Mouse (Mus musculus) left cerebral cortex, postnatal 36 days (tissue): ENCODE data around the gene Fgf9. TPM values are rescaled to one million over a fixed set of nuclear protein-coding genes. Genes with fewer than 3 reads are reported as not detected.

Experiments
- DNase-seq, 2 experiments: peaks; one replicate each; pipeline ENCODE4 v3.0.0; 2021 to 2022; ENCODE audit warnings: low spot score in 2 of 2, mixed read lengths in 1 of 2
- intact Hi-C: fragments of 180-260 bp; cut with DNase I; formaldehyde crosslinking; loops from one replicate; pipeline ENCODE4 v1.15.1; 2025
- total RNA-seq, 2 experiments: library from RNA; stranded (reverse); gene quantifications; 2 replicates each; pipeline ENCODE4 v1.2.3; 2021

Fgf9 gene
- 10 to 100 TPM; 20.3 to 23.4 TPM for total RNA-seq

GRCm38 (mm10) chr14:58070481-58071119 lies at the start of gene Fgf9:
Gene Fgf9, plus strand, starts transcription at chr14:58070547.
- intact Hi-C loops, result loop anchor here (5.0 kb wide), 1 partner anchor 1132 kb away; the partner anchor contains the start of gene Rcbtb1
- DNase-seq, result peak; percentile 15 to 23

GRCm38 (mm10) chr14:58034567-58034966 lies 35.8 kb upstream of the Fgf9 start:
- peak; percentile 26 to 53 for DNase-seq
- intact Hi-C loops, result loop anchor here (2.0 to 10.0 kb wide), 3 partner anchors 570 to 1048 kb away; no protein-coding TSS in a partner anchor

GRCm38 (mm10) chr14:58036174-58036573 lies 34.2 kb upstream of the Fgf9 start:
- no peak for DNase-seq
- intact Hi-C loops, result loop anchor here (10.0 kb wide), 1 partner anchor 569 kb away; no protein-coding TSS in a partner anchor

GRCm38 (mm10) chr14:58046639-58047284 lies 23.6 kb upstream of the Fgf9 start:
- intact Hi-C loops, result no loop called here
- DNase-seq, result no peak

GRCm38 (mm10) chr14:58050691-58051090 lies 19.7 kb upstream of the Fgf9 start:
- intact Hi-C loops, result no loop called here
- DNase-seq, result no peak

- no peak for DNase-seq
- intact Hi-C loops, result no loop called here
These were observed 2.8 kb upstream of the Fgf9 start for GRCm38 (mm10) chr14:58067586-58067985.

GRCm38 (mm10) chr14:58068641-58069040 lies 1.7 kb upstream of the Fgf9 start:
- intact Hi-C loops, result no loop called here
- DNase-seq, result no peak

- DNase-seq, result no peak
- intact Hi-C loops, result loop anchor here (5.0 kb wide), 1 partner anchor 1132 kb away; the partner anchor contains the start of gene Rcbtb1
These were observed 420 bp upstream of the Fgf9 start for GRCm38 (mm10) chr14:58069927-58070326.

GRCm38 (mm10) chr14:58071120-58071641 lies 834 bp downstream of the Fgf9 start:
- intact Hi-C loops, result loop anchor here (5.0 kb wide), 1 partner anchor 1131 kb away; the partner anchor contains the start of gene Rcbtb1
- DNase-seq, result peak; percentile 37 to 38

GRCm38 (mm10) chr14:58071830-58072770 lies 1.8 kb downstream of the Fgf9 start:
- intact Hi-C loops, result loop anchor here (5.0 kb wide), 1 partner anchor 1130 kb away; the partner anchor contains the start of gene Rcbtb1

GRCm38 (mm10) chr14:58072771-58073501 lies 2.6 kb downstream of the Fgf9 start:
- peak; percentile 35 to 43 for DNase-seq
- intact Hi-C loops, result loop anchor here (5.0 kb wide), 1 partner anchor 1129 kb away; the partner anchor contains the start of gene Rcbtb1

More at GRCm38 (mm10) chr14:58071830-58072770, 1.8 kb downstream of the Fgf9 start:
- DNase-seq, result peak; percentile 78 to 90

GRCm38 (mm10) chr14:58073936-58074335 lies 3.6 kb downstream of the Fgf9 start:
- DNase-seq, result peak; percentile 26 to 41
- intact Hi-C loops, result loop anchor here (1.0 to 5.0 kb wide), 2 partner anchors 76 to 1128 kb away; partner anchors contain the start of gene Rcbtb1

- peak; percentile 72 to 85 for DNase-seq
- intact Hi-C loops, result loop anchor here (1.0 to 5.0 kb wide), 2 partner anchors 77 to 1127 kb away; partner anchors contain the start of gene Rcbtb1
These were observed 4.5 kb downstream of the Fgf9 start for GRCm38 (mm10) chr14:58074621-58075432.

- DNase-seq, result peak; percentile 46 to 53
- intact Hi-C loops, result loop anchor here (2.0 kb wide), 1 partner anchor 127 kb away; no protein-coding TSS in a partner anchor
These were observed 5.2 kb downstream of the Fgf9 start for GRCm38 (mm10) chr14:58075433-58076029.

- DNase-seq, result peak; percentile 73 to 83
- intact Hi-C loops, result loop anchor here (2.0 kb wide), 1 partner anchor 127 kb away; no protein-coding TSS in a partner anchor
These were observed 5.7 kb downstream of the Fgf9 start for GRCm38 (mm10) chr14:58076030-58076521.

- intact Hi-C loops, result loop anchor here (2.0 kb wide), 1 partner anchor 126 kb away; no protein-coding TSS in a partner anchor
- DNase-seq, result no peak
These were observed 6.4 kb downstream of the Fgf9 start for GRCm38 (mm10) chr14:58076726-58077255.

GRCm38 (mm10) chr14:58079471-58079870 lies 9.1 kb downstream of the Fgf9 start:
- intact Hi-C loops, result no loop called here
- no peak for DNase-seq
